In the genomic region with DNA sequence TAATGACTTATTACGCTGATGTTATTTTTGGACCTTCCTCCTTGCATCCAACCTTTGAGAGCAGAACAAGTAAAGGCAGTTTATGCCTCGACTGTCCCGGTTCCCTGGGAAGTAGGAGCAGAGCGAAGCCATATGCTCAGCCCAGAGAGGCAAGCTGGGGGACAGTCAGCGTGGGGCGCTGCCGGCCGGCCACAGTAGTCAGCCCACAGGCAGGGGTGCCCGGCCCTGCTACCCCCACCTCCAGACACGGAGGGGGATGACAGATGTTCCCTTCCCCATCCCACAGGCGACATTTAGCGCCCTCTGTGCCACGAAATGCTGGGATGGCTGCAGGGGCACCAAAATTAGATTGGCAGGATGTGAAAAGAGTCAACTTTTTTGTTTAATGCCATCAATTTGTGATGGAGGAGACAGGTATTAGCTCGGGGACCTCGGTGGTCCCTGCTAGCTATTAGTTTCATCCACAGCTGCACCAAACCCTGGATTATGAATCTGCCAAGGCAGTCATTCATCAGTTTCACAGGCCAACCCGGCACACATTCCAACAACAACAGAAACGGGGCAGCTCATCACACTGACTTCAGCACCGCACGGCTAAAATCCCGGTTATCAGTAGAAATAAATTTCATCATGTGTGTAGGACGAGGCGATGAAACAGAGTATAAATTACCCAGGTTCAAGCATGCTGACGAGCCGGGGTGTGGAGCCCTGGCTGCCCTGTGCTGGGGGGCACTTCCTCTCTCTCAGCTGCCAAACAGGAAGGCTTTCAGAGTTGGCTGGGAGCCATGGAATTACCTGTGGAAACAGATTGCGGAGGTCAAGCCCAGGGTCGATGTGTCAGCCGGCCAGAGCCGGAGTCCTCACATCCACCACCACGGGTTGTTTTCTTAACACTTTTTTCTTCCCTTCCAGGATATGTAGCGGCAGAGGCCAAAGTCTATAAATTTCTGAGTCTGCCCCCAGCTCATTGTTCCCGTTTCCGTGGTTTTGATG, we compare ENCODE assay signal across 7 mouse cellular contexts.
A peak's percentile ranks its signal among the peaks of the same experiment; 100 is the strongest.
DNase-seq lines count a peak whose midpoint lies in the region; ATAC-seq lines count a peak whose summit lies in the region.

No protein-coding gene starts in this region.

- peak; percentile 67 for DNase-seq in embryonic facial prominence, embryonic 10.5 days (ENCODE audit: low spot score)
- peak; percentile 14 to 45 for DNase-seq in lung, postnatal 4 days
- no peak for DNase-seq in cerebellum, postnatal 4 days (ENCODE audit: low spot score in 2 of 2)

- H3K36me3 ChIP-seq in embryonic facial prominence, embryonic 10.5 days (replicated peaks): no peaks in the 10 kb centered on the region
- no peaks in the 10 kb centered on the region for H3K36me3 ChIP-seq in heart, embryonic 12.5 days
- no peaks in the 10 kb centered on the region for H3K36me3 ChIP-seq in kidney, embryonic 15.5 days

- H3K9ac ChIP-seq in heart, embryonic 12.5 days: no peak overlapping the region
- H3K9ac ChIP-seq in kidney, embryonic 15.5 days: no peak overlapping the region

- WGBS in embryonic facial prominence, embryonic 10.5 days: 47% methylated on average over 32 of the region's 32 CpGs
- 44% methylated on average over 32 of the region's 32 CpGs for WGBS in heart, embryonic 12.5 days
- WGBS in kidney, embryonic 15.5 days: 18% methylated on average over 32 of the region's 32 CpGs

- H3K27ac ChIP-seq in embryonic facial prominence, embryonic 10.5 days (replicated peaks): peak overlapping the region; percentile 67
- no peak overlapping the region for H3K27ac ChIP-seq in heart, embryonic 12.5 days (ENCODE audit: poor library complexity, severe bottlenecking)
- peak overlapping the region; percentile 60 for H3K27ac ChIP-seq in kidney, embryonic 15.5 days

- no peak overlapping the region for H3K4me3 ChIP-seq in embryonic facial prominence, embryonic 10.5 days
- H3K4me3 ChIP-seq in heart, embryonic 12.5 days: no peak overlapping the region
- H3K4me3 ChIP-seq in kidney, embryonic 15.5 days (replicated peaks): no peak overlapping the region

- H3K9me3 ChIP-seq in embryonic facial prominence, embryonic 10.5 days: no peaks in the 10 kb centered on the region
- no peaks in the 10 kb centered on the region for H3K9me3 ChIP-seq in heart, embryonic 12.5 days (replicated peaks)
- no peaks in the 10 kb centered on the region for H3K9me3 ChIP-seq in kidney, embryonic 15.5 days (replicated peaks)

- peaks cover 42% of the 10 kb centered on the region for H3K27me3 ChIP-seq in embryonic facial prominence, embryonic 10.5 days (replicated peaks; ENCODE audit: low read depth, poor library complexity, severe bottlenecking)
- peaks cover 56% of the 10 kb centered on the region for H3K27me3 ChIP-seq in heart, embryonic 12.5 days (replicated peaks)
- H3K27me3 ChIP-seq in kidney, embryonic 15.5 days: peaks cover 83% of the 10 kb centered on the region

- ATAC-seq in heart, embryonic 12.5 days (ENCODE audit: insufficient number of reproducible peaks, low FRiP score): peak; percentile 79
- peak; percentile 75 for ATAC-seq in kidney, embryonic 15.5 days (replicated peaks; ENCODE audit: low FRiP score)
- ATAC-seq in megakaryocyte progenitor cell, adult 5-6 weeks (replicated peaks; ENCODE audit: poor library complexity): no peak
- no peak for ATAC-seq in megakaryocyte, adult 5-6 weeks (ENCODE audit: poor library complexity, severe bottlenecking)

- peak overlapping the region; percentile 32; the same call in 1 of the 2 replicates for H3K4me2 ChIP-seq in heart, embryonic 12.5 days
- peak overlapping the region; percentile 52 for H3K4me2 ChIP-seq in kidney, embryonic 15.5 days

- peaks cover 67% of the 10 kb centered on the region for H3K4me1 ChIP-seq in embryonic facial prominence, embryonic 10.5 days
- peaks cover 27% of the 10 kb centered on the region for H3K4me1 ChIP-seq in heart, embryonic 12.5 days (replicated peaks)
- peaks cover 27% of the 10 kb centered on the region for H3K4me1 ChIP-seq in kidney, embryonic 15.5 days

Comparison
In these comparisons a context has a peak if more than half of its experiments do, and no peak if none do; other contexts are left out.
1. DNase-seq: peak in embryonic facial prominence, embryonic 10.5 days (single experiment) and lung, postnatal 4 days (2 of 2); none in cerebellum, postnatal 4 days (0 of 2).
2. ATAC-seq: peak in heart, embryonic 12.5 days (single experiment) and kidney, embryonic 15.5 days (single experiment); none in megakaryocyte progenitor cell, adult 5-6 weeks (single experiment) and megakaryocyte, adult 5-6 weeks (single experiment).